Mouse (Mus musculus) liver, postnatal 0 days (tissue): ENCODE measurements around the gene Sspn.

Source experiments
- CTCF ChIP-seq: sonication (generic); IDR thresholded peaks from 2 replicates; pipeline ENCODE4 v1.5.1; 2016; ENCODE audit warnings: antibody characterized with exemption, low read depth
- EP300 ChIP-seq: IDR thresholded peaks from 2 replicates; pipeline ENCODE4 v1.6.1; 2016; ENCODE audit warnings: antibody characterized with exemption, low read depth, mild to moderate bottlenecking

- TF ChIP-seq CTCF (no peak), EP300 (no peak)
Measured at GRCm38 (mm10) chr6:145952594-145952993, 21.2 kb downstream of the Sspn start.
